Mouse (Mus musculus): ENCODE results near the gene Rgs1. TPM values are rescaled to one million over a fixed set of nuclear protein-coding genes. Genes with fewer than 3 reads are reported as not detected.

Gene Rgs1
- polyA plus RNA-seq, 1 experiment, result not detected

- Histone ChIP-seq H3ac (ENCODE audit: control insufficient read depth, insufficient read length, low read depth) (no peak overlapping the region), H3K27me3 (ENCODE audit: control insufficient read depth, insufficient read depth, insufficient read length) (no peaks in the 10 kb centered on the region), H3K4me3 (ENCODE audit: insufficient read depth, poor library complexity, severe bottlenecking) (no peak overlapping the region), H3K79me3 (ENCODE audit: low read depth) (no peaks in the 10 kb centered on the region), H3K79me2 (ENCODE audit: control insufficient read depth, insufficient read depth) (no peaks in the 10 kb centered on the region), H3K36me3 (ENCODE audit: control insufficient read depth, insufficient read depth) (no peaks in the 10 kb centered on the region)
- TF ChIP-seq USF1 (IDR thresholded peaks at IDR 0.05; ENCODE audit: low read depth) (no peak), MYOD1 (IDR thresholded peaks at IDR 0.05; ENCODE audit: control insufficient read depth, insufficient read length, low read depth) (no peak), MYOG (IDR thresholded peaks at IDR 0.05; ENCODE audit: control insufficient read depth, extremely low read depth, insufficient read length) (no peak), FOSL1 (IDR thresholded peaks at IDR 0.05; ENCODE audit: insufficient read depth, low read length, poor library complexity, severe bottlenecking) (no peak), CEBPB (IDR thresholded peaks at IDR 0.05; ENCODE audit: low read depth) (no peak), CTCF (IDR thresholded peaks at IDR 0.05; ENCODE audit: control insufficient read depth, insufficient read depth, insufficient read length) (no peak)
Observed at GRCm38 (mm10) chr1:144206281-144207061, 42.6 kb downstream of the Rgs1 start.

GRCm38 (mm10) chr1:144204766-144205165 is 44.3 kb downstream of the Rgs1 start:
- Histone ChIP-seq H3K79me2 (ENCODE audit: control insufficient read depth, insufficient read depth) (no peaks in the 10 kb centered on the region), H3ac (ENCODE audit: control insufficient read depth, insufficient read length, low read depth) (no peak overlapping the region), H3K36me3 (ENCODE audit: control insufficient read depth, insufficient read depth) (no peaks in the 10 kb centered on the region), H3K4me3 (ENCODE audit: insufficient read depth, poor library complexity, severe bottlenecking) (no peak overlapping the region), H3K79me3 (ENCODE audit: low read depth) (no peaks in the 10 kb centered on the region), H3K27me3 (ENCODE audit: control insufficient read depth, insufficient read depth, insufficient read length) (no peaks in the 10 kb centered on the region)
- no peak for TF ChIP-seq MAX (IDR thresholded peaks at IDR 0.05)
- TF ChIP-seq USF1 (IDR thresholded peaks at IDR 0.05; ENCODE audit: low read depth), result no peak
- no peak for TF ChIP-seq CEBPB (IDR thresholded peaks at IDR 0.05; ENCODE audit: low read depth)
- TF ChIP-seq MYOG (IDR thresholded peaks at IDR 0.05; ENCODE audit: control insufficient read depth, extremely low read depth, insufficient read length), result no peak
- no peak for TF ChIP-seq MYOD1 (IDR thresholded peaks at IDR 0.05; ENCODE audit: control insufficient read depth, insufficient read length, low read depth)
- no peak for TF ChIP-seq FOSL1 (IDR thresholded peaks at IDR 0.05; ENCODE audit: insufficient read depth, low read length, poor library complexity, severe bottlenecking)
- no peak for TF ChIP-seq CTCF (IDR thresholded peaks at IDR 0.05; ENCODE audit: control insufficient read depth, insufficient read depth, insufficient read length)

- no peak for TF ChIP-seq CEBPB (IDR thresholded peaks at IDR 0.05; ENCODE audit: low read depth)
- TF ChIP-seq CTCF (IDR thresholded peaks at IDR 0.05; ENCODE audit: control insufficient read depth, insufficient read depth, insufficient read length), result no peak
- TF ChIP-seq MYOD1 (IDR thresholded peaks at IDR 0.05; ENCODE audit: control insufficient read depth, insufficient read length, low read depth), result no peak
- no peak for TF ChIP-seq FOSL1 (IDR thresholded peaks at IDR 0.05; ENCODE audit: insufficient read depth, low read length, poor library complexity, severe bottlenecking)
- no peak for TF ChIP-seq MAX (IDR thresholded peaks at IDR 0.05)
- no peak for TF ChIP-seq USF1 (IDR thresholded peaks at IDR 0.05; ENCODE audit: low read depth)
- TF ChIP-seq MYOG (IDR thresholded peaks at IDR 0.05; ENCODE audit: control insufficient read depth, extremely low read depth, insufficient read length), result no peak
- Histone ChIP-seq H3K27me3 (ENCODE audit: control insufficient read depth, insufficient read depth, insufficient read length) (no peaks in the 10 kb centered on the region), H3K36me3 (ENCODE audit: control insufficient read depth, insufficient read depth) (no peaks in the 10 kb centered on the region), H3K79me2 (ENCODE audit: control insufficient read depth, insufficient read depth) (no peaks in the 10 kb centered on the region), H3K4me3 (ENCODE audit: insufficient read depth, poor library complexity, severe bottlenecking) (no peak overlapping the region), H3K79me3 (ENCODE audit: low read depth) (no peaks in the 10 kb centered on the region), H3ac (ENCODE audit: control insufficient read depth, insufficient read length, low read depth) (no peak overlapping the region)
Observed at GRCm38 (mm10) chr1:144202939-144203338, 46.1 kb downstream of the Rgs1 start.

- H3K27me3 ChIP-seq (ENCODE audit: control insufficient read depth, insufficient read depth, insufficient read length), result no peaks in the 10 kb centered on the region
- H3K79me3 ChIP-seq (ENCODE audit: low read depth), result no peaks in the 10 kb centered on the region
- no peak overlapping the region for H3ac ChIP-seq (ENCODE audit: control insufficient read depth, insufficient read length, low read depth)
- H3K36me3 ChIP-seq (ENCODE audit: control insufficient read depth, insufficient read depth), result no peaks in the 10 kb centered on the region
- TF ChIP-seq CTCF (IDR thresholded peaks at IDR 0.05; ENCODE audit: control insufficient read depth, insufficient read depth, insufficient read length), result no peak
- TF ChIP-seq MAX (IDR thresholded peaks at IDR 0.05), result no peak
- TF ChIP-seq FOSL1 (IDR thresholded peaks at IDR 0.05; ENCODE audit: insufficient read depth, low read length, poor library complexity, severe bottlenecking), result no peak
- no peak for TF ChIP-seq CEBPB (IDR thresholded peaks at IDR 0.05; ENCODE audit: low read depth)
- no peak for TF ChIP-seq USF1 (IDR thresholded peaks at IDR 0.05; ENCODE audit: low read depth)
- no peak overlapping the region for H3K4me3 ChIP-seq (ENCODE audit: insufficient read depth, poor library complexity, severe bottlenecking)
- H3K79me2 ChIP-seq (ENCODE audit: control insufficient read depth, insufficient read depth), result no peaks in the 10 kb centered on the region
Observed at GRCm38 (mm10) chr1:144200496-144200895, 48.5 kb downstream of the Rgs1 start.

- H3K4me3 ChIP-seq (ENCODE audit: insufficient read depth, poor library complexity, severe bottlenecking), result no peak overlapping the region
- TF ChIP-seq CTCF (IDR thresholded peaks at IDR 0.05; ENCODE audit: control insufficient read depth, insufficient read depth, insufficient read length), result no peak
- TF ChIP-seq FOSL1 (IDR thresholded peaks at IDR 0.05; ENCODE audit: insufficient read depth, low read length, poor library complexity, severe bottlenecking), result no peak
- TF ChIP-seq MYOG (IDR thresholded peaks at IDR 0.05; ENCODE audit: control insufficient read depth, extremely low read depth, insufficient read length), result no peak
- TF ChIP-seq USF1 (IDR thresholded peaks at IDR 0.05; ENCODE audit: low read depth), result no peak
- TF ChIP-seq MAX (IDR thresholded peaks at IDR 0.05), result no peak
- TF ChIP-seq CEBPB (IDR thresholded peaks at IDR 0.05; ENCODE audit: low read depth), result no peak
- TF ChIP-seq MYOD1 (IDR thresholded peaks at IDR 0.05; ENCODE audit: control insufficient read depth, insufficient read length, low read depth), result no peak
- H3ac ChIP-seq (ENCODE audit: control insufficient read depth, insufficient read length, low read depth), result no peak overlapping the region
- no peaks in the 10 kb centered on the region for H3K79me2 ChIP-seq (ENCODE audit: control insufficient read depth, insufficient read depth)
- no peaks in the 10 kb centered on the region for H3K79me3 ChIP-seq (ENCODE audit: low read depth)
- H3K27me3 ChIP-seq (ENCODE audit: control insufficient read depth, insufficient read depth, insufficient read length), result no peaks in the 10 kb centered on the region
- H3K36me3 ChIP-seq (ENCODE audit: control insufficient read depth, insufficient read depth), result no peaks in the 10 kb centered on the region
Observed at GRCm38 (mm10) chr1:144199538-144199937, 49.5 kb downstream of the Rgs1 start.
